Mouse (Mus musculus): ENCODE results near the gene Ocrl. TPM values are rescaled to one million over a fixed set of nuclear protein-coding genes. Genes with fewer than 3 reads are reported as not detected.
A peak's percentile ranks its signal among the peaks of the same experiment; 100 is the strongest.

Ocrl gene
- polyA plus RNA-seq (2015; fragmentation: Nextera tagmentation; extraction: Ambion mirVana), result 34.9 and 35.8 TPM in 2 replicates

DNA sequence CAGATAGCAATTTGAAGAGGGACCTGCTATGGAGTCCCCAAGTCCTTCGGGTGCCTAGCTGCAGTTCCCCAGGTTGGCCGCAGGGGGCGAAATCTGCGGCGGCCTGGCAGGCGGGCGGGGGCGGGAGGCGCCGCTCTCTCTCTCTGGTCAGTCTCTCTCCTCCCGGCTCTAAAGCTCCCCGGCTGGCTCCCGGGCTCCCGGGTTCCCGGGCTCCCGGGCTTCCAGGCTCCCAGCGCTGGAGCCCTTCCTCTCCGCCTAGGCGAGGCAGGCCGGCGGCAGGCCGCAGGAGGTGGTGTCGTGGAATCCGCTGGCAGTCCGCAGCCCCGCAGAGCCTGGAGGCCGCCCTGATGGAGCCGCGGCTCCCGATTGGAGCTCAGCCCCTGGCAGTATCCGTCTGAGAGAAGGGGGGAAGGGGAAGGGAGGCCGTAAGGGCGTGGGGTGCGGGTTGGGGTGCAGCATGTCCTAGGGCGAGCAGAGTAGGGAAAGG, at the start of gene Ocrl:
Gene Ocrl, plus strand, starts transcription at position 82 of the 487 bp plus-strand sequence.
- Histone ChIP-seq H3K4me2 (peak within 1 kb of the TSS; percentile 52), H3K27ac (peak within 1 kb of the TSS; percentile 88)
- ATAC-seq (replicated peaks), result peak; percentile 96

GRCm38 (mm10) chrX:47880052-47880451, 32.1 kb upstream of the Ocrl start:
- Histone ChIP-seq H3K4me2 (no peak overlapping the region), H3K4me1 (no peaks in the 10 kb centered on the region), H3K9ac (no peak overlapping the region), H3K36me3 (replicated peaks) (no peaks in the 10 kb centered on the region), H3K4me3 (no peak overlapping the region), H3K9me3 (no peaks in the 10 kb centered on the region), H3K27ac (no peak overlapping the region), H3K27me3 (replicated peaks) (no peaks in the 10 kb centered on the region)
- 60% methylated on average over 2 of the region's 2 CpGs for WGBS
- ATAC-seq (replicated peaks), result no peak

More for the DNA sequence above, at the start of gene Ocrl:
- WGBS, result 21% methylated on average over 34 of the region's 35 CpGs
- H3K4me3 ChIP-seq, result peak within 1 kb of the TSS; percentile 71
- H3K27me3 ChIP-seq (replicated peaks), result no peaks in the 10 kb centered on the region
- peak within 1 kb of the TSS; percentile 79 for H3K9ac ChIP-seq
- H3K36me3 ChIP-seq (replicated peaks), result no peaks in the 10 kb centered on the region
- H3K4me1 ChIP-seq, result peaks cover 2% of the 10 kb centered on the region; the same call in 1 of the 2 replicates
- H3K9me3 ChIP-seq, result no peaks in the 10 kb centered on the region

DNA sequence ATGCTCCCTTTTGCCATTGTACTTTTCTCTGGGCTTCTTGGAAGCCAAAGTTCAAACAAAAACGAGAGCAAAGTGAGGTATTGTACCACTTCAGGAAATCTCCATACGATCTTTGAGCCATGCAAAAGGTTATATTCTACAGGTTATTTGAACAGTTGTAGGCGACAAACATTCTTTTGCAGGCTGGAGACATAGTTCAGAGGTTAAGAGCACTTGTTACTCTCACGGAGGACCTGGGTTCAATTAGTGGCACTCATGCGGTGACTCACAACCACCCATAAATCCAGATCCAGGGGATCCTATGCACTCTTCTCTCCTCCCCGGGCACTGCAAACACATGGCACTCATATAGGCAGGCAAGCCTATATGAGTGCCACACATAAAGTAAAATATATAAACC, 29.4 kb upstream of the Ocrl start:
- ATAC-seq (replicated peaks), result no peak
- Histone ChIP-seq H3K4me1 (no peaks in the 10 kb centered on the region), H3K36me3 (replicated peaks) (no peaks in the 10 kb centered on the region), H3K9me3 (no peaks in the 10 kb centered on the region), H3K4me2 (no peak overlapping the region), H3K9ac (no peak overlapping the region), H3K27me3 (replicated peaks) (no peaks in the 10 kb centered on the region), H3K4me3 (no peak overlapping the region), H3K27ac (no peak overlapping the region)
- WGBS, result 82% methylated on average over 6 of the region's 6 CpGs

DNA sequence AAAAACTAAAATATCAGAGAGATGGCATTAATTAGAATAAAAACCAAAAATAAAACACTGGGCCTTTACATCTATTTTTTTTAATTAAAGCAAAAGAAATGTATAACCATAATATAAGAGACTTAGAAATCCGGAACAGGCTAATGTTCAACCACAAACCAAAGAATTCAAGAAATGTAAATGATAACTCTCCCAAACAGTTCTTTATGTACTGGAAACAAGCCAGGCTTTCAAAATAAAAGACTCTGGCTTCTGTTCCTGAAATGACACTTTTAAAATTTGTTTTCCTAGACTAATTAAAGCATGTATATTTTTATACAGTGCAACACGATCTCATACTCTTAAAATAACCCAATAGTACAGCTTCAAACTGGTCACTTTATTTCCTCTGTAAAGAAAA, 24.8 kb upstream of the Ocrl start:
- no peak for ATAC-seq (replicated peaks)
- Histone ChIP-seq H3K9ac (no peak overlapping the region), H3K4me2 (no peak overlapping the region), H3K9me3 (no peaks in the 10 kb centered on the region), H3K4me3 (no peak overlapping the region), H3K27me3 (replicated peaks) (no peaks in the 10 kb centered on the region), H3K4me1 (no peaks in the 10 kb centered on the region), H3K27ac (no peak overlapping the region), H3K36me3 (replicated peaks) (no peaks in the 10 kb centered on the region)
- WGBS, result 74% methylated on average over 2 of the region's 2 CpGs

GRCm38 (mm10) chrX:47891243-47891906, 20.8 kb upstream of the Ocrl start:
- Histone ChIP-seq H3K9ac (peak overlapping the region; percentile 77), H3K4me3 (peak overlapping the region; percentile 66), H3K4me2 (peak overlapping the region; percentile 53), H3K27me3 (replicated peaks) (no peaks in the 10 kb centered on the region), H3K27ac (peak overlapping the region; percentile 92), H3K9me3 (no peaks in the 10 kb centered on the region), H3K36me3 (replicated peaks) (no peaks in the 10 kb centered on the region), H3K4me1 (no peaks in the 10 kb centered on the region)
- ATAC-seq (replicated peaks), result peak; percentile 58
- WGBS, result 22% methylated on average over 11 of the region's 12 CpGs

DNA sequence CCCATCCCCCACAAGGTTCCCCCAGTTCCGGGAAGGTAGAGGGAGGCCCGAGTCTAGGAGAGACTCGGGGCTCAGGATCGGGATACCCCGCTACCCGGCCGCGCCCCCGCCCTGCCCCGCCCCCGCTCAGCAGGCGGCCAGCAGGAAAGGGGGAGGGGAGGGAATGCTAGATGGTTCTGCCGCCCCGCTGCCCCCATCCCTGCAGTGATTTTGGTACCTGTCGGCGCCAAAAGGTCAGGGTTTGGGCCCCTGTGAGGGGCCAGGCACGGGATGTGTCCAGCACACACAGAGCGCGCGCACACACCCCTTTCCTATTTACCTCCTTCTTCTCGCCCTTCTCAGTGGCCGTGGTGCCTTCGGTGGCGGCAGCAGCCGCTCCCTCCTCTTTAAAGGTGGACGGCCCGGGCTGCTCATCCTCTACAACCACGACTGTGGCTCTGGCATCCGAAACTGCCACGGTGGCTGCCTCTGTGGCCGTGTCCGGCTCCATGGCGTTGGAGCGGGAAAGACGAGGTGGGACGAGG, 20.2 kb upstream of the Ocrl start:
- Histone ChIP-seq H3K9ac (peak overlapping the region; percentile 77), H3K27me3 (replicated peaks) (no peaks in the 10 kb centered on the region), H3K4me2 (peak overlapping the region; percentile 53), H3K4me3 (peak overlapping the region; percentile 66), H3K36me3 (replicated peaks) (no peaks in the 10 kb centered on the region), H3K9me3 (no peaks in the 10 kb centered on the region), H3K27ac (peak overlapping the region; percentile 92), H3K4me1 (no peaks in the 10 kb centered on the region)
- 18% methylated on average over 29 of the region's 36 CpGs for WGBS
- ATAC-seq (replicated peaks), result peak; percentile 88

DNA sequence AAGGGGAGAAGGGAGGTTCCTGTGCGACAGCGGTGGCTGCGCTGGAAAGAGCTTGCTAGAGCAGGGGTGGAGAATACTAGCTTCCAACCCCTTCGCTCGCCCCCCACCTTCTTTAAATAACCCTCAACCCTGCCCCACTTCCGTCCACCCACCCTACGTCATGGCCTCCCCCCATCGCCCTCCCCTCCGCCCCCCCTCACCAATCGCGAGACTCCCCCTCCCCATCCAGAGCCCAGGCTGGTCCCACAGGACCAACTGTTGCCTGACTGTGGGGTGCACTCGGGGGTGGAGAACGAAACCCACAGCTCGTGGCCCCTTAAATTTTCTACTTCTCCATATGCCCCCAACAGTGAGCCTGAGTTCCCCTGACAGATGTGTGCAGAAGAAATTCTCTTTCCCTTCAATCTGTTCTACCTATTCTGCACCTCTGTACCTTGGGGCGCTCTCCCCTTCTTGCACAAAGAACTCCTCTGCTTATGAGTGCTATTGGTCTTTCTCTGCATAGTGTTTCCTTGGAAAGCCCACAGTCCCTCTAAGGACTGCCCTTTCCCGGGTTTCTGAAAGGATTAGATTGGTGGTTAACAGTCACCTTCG, 19.7 kb upstream of the Ocrl start, which contains the start of gene Smarca1:
Gene Smarca1, minus strand, starts transcription at position 544 of the 594 bp plus-strand sequence.
- Histone ChIP-seq H3K9me3 (no peaks in the 10 kb centered on the region), H3K27ac (peak within 1 kb of the TSS; percentile 92), H3K9ac (peak within 1 kb of the TSS; percentile 77), H3K4me2 (peak within 1 kb of the TSS; percentile 53), H3K27me3 (replicated peaks) (no peaks in the 10 kb centered on the region), H3K36me3 (replicated peaks) (no peaks in the 10 kb centered on the region), H3K4me1 (no peaks in the 10 kb centered on the region), H3K4me3 (peak within 1 kb of the TSS; percentile 66)
- WGBS, result 24% methylated on average over 12 of the region's 17 CpGs
- ATAC-seq (replicated peaks), result peak; percentile 89

DNA sequence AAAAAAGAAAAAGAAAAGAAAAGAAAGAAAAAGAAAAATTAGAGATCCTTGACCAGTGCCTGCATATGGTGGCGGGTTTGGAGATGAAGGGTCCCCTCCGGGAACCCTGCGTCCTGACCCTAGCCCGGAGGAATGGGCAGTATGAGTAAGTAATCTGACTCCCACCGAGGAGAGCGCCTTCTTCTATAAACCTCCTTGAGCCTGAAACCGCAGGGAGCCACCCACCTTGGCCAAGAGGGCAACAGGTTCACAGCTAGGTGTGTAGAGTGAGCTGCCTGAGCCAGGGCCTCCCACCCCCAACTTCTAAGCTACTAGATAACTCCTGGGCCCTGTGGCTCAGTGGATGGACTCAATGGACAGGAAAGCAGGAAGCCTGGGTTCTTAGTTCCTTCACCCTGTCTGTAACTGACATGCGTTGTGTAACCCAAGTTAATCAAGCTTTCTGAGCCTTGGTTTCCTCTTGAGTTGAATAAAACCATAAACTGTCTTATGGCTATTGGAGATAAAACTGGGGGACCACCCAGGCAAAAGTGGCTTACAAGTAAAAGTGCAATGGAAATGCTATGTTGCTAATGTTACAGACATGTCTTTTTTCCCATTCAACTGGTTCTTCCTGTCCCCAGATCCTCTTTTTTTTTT, 836 bp downstream of the Ocrl start:
- Histone ChIP-seq H3K9me3 (no peaks in the 10 kb centered on the region), H3K36me3 (replicated peaks) (no peaks in the 10 kb centered on the region), H3K27ac (no peak overlapping the region), H3K4me2 (peak overlapping the region; percentile 52), H3K9ac (peak overlapping the region; percentile 79; the same call in 1 of the 2 replicates), H3K4me3 (peak overlapping the region; percentile 71), H3K4me1 (peaks cover 2% of the 10 kb centered on the region; the same call in 1 of the 2 replicates), H3K27me3 (replicated peaks) (no peaks in the 10 kb centered on the region)
- ATAC-seq (replicated peaks), result peak; percentile 35; the same call in 1 of the 2 replicates
- 26% methylated on average over 8 of the region's 8 CpGs for WGBS

DNA sequence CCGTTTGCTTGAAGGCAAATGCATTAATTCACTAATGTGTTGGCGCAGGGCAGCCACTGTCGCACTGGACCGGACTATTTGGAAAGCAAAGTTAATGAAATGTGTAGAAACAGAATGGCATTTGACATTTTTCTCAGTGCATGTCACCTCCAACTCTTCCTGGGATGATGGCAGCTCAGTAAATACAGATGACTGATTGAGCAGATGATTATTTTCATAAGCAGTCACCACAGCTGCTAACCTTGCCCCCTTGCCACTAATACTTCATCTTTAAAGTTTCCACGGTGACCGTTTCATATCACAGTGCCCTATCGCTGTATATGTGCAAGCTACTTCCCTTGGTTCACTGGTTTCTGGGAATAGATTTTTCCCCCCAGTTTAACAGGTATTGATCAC, 1.4 kb downstream of the Ocrl start:
- no peaks in the 10 kb centered on the region for H3K36me3 ChIP-seq (replicated peaks)
- H3K9me3 ChIP-seq, result no peaks in the 10 kb centered on the region
- 68% methylated on average over 7 of the region's 7 CpGs for WGBS
- no peaks in the 10 kb centered on the region for H3K27me3 ChIP-seq (replicated peaks)
- peaks cover 2% of the 10 kb centered on the region; the same call in 1 of the 2 replicates for H3K4me1 ChIP-seq
- no peak for ATAC-seq (replicated peaks)
- H3K27ac ChIP-seq, result no peak overlapping the region
- peak overlapping the region; percentile 52; the same call in 1 of the 2 replicates for H3K4me2 ChIP-seq
- H3K4me3 ChIP-seq, result 0 out of 2 replicates have a peak overlapping the region, but pooled peaks have one; percentile 71
- H3K9ac ChIP-seq, result no peak overlapping the region

DNA sequence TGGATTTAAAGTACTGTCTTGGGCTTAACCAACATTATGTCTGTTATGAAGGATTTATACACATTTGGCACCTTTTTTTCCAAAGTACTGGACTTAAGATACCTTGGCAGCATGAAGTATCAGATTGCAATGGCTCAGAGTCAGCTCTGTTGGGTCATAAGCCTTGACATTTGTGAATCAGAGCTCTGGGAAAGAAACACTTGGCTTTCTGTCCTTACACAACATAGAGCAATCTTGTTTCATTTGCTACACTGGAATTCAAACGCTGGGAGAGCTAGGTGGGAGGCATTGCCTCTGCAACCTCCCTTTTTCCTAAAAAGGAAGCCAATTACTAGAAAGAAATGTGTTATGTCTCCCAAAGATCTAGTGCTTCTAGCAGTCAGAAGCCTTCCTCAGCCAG, 4.6 kb downstream of the Ocrl start:
- Histone ChIP-seq H3K27me3 (replicated peaks) (no peaks in the 10 kb centered on the region), H3K36me3 (replicated peaks) (no peaks in the 10 kb centered on the region), H3K27ac (no peak overlapping the region), H3K4me3 (no peak overlapping the region), H3K9me3 (no peaks in the 10 kb centered on the region), H3K9ac (no peak overlapping the region), H3K4me2 (no peak overlapping the region), H3K4me1 (peaks cover 2% of the 10 kb centered on the region; the same call in 1 of the 2 replicates)
- no peak for ATAC-seq (replicated peaks)
- WGBS, result 72% methylated on average over 1 of the region's 1 CpGs

- Histone ChIP-seq H3K4me2 (no peak overlapping the region), H3K36me3 (replicated peaks) (no peaks in the 10 kb centered on the region), H3K27ac (no peak overlapping the region), H3K9ac (no peak overlapping the region), H3K27me3 (replicated peaks) (no peaks in the 10 kb centered on the region), H3K4me3 (no peak overlapping the region), H3K9me3 (no peaks in the 10 kb centered on the region), H3K4me1 (no peaks in the 10 kb centered on the region)
- ATAC-seq (replicated peaks), result no peak
- WGBS, result 88% methylated on average over 5 of the region's 5 CpGs
Observed at GRCm38 (mm10) chrX:47920541-47920940, 8.4 kb downstream of the Ocrl start.

DNA sequence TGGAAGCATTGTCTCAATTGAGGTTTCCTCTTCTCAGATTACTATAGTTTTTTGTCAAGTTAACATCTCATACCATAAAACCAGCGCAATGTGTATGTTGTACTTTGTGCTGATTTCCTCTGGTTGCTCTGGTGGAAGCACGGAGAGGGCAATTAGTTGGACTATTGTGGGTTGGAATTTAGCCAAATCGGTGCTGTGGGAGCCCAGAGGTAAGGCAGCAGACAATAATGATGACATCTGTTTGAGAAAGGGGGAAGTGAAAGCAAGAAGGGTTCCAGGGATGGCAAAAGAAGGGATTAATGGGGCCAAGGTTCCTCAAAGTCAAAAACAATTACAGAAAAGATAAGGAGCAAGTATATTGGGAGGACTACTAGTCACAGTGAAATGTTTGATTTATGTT, 15.8 kb downstream of the Ocrl start:
- Histone ChIP-seq H3K27me3 (replicated peaks) (no peaks in the 10 kb centered on the region), H3K9ac (no peak overlapping the region), H3K4me1 (no peaks in the 10 kb centered on the region), H3K27ac (no peak overlapping the region), H3K36me3 (replicated peaks) (no peaks in the 10 kb centered on the region), H3K4me2 (no peak overlapping the region), H3K9me3 (no peaks in the 10 kb centered on the region), H3K4me3 (no peak overlapping the region)
- no peak for ATAC-seq (replicated peaks)
- WGBS, result 78% methylated on average over 3 of the region's 3 CpGs

Data from midbrain, embryonic 15.5 days (tissue).